Mouse (Mus musculus) heart, embryonic 16.5 days (tissue): ENCODE data around the gene Dld. TPM values are rescaled to one million over a fixed set of nuclear protein-coding genes. Genes with fewer than 3 reads are reported as not detected.

Experiments used
- ATAC-seq: fragments of 200-750 bp; cut with Nextera tagmentation; replicated peaks from 2 replicates; pipeline ENCODE4 v1.8.0; 2017; ENCODE audit warnings: moderate number of reproducible peaks; ENCODE audit not compliant: insufficient read depth, low FRiP score; ENCODE audit errors: extremely low read depth
- H3K27ac ChIP-seq: fragments of 300-500 bp; sonication (generic); 2 replicates; pipeline ENCODE4 v1.5.1; 2014; ENCODE audit warnings: mild to moderate bottlenecking, low read length, control low read depth, moderate library complexity
- H3K27me3 ChIP-seq: fragments of 300-500 bp; sonication (generic); 2 replicates; pipeline ENCODE4 v1.6.1; 2014; ENCODE audit warnings: low read length, mixed read lengths; ENCODE audit not compliant: control insufficient read depth, insufficient read depth
- H3K36me3 ChIP-seq: fragments of 300-500 bp; sonication (generic); 2 replicates; pipeline ENCODE4 v1.6.1; 2014; ENCODE audit not compliant: control insufficient read depth, insufficient read depth
- H3K4me1 ChIP-seq: fragments of 300-500 bp; sonication (generic); 2 replicates; pipeline ENCODE4 v1.6.1; 2014; ENCODE audit warnings: low read length, mixed read lengths; ENCODE audit not compliant: control insufficient read depth, insufficient read depth
- H3K4me2 ChIP-seq: fragments of 300-500 bp; sonication (generic); 2 replicates; pipeline ENCODE4 v1.6.1; 2014; ENCODE audit warnings: low read depth, mild to moderate bottlenecking, control low read depth, low read length
- H3K4me3 ChIP-seq: fragments of 300-500 bp; sonication (generic); 2 replicates; pipeline ENCODE4 v1.5.1; 2014; ENCODE audit warnings: mild to moderate bottlenecking, control low read depth, low read length
- H3K9ac ChIP-seq: fragments of 300-500 bp; sonication (generic); 2 replicates; pipeline ENCODE4 v1.6.1; 2014; ENCODE audit warnings: low read length, control low read depth
- H3K9me3 ChIP-seq: fragments of 300-500 bp; sonication (generic); replicated peaks from 2 replicates; pipeline ENCODE4 v1.6.1; 2016; ENCODE audit warnings: low read length; ENCODE audit not compliant: control insufficient read depth
- WGBS: fragments of 180-500 bp; shearing (Covaris S2); extraction: QIAGEN DNeasy Blood & Tissue Kit; methylation state at CpG from one replicate; pipeline ENCODE4 v1.1.7; 2014; 5-methylcytosine and 5-hydroxymethylcytosine counted together
- polyA plus RNA-seq: library from polyadenylated mRNA; unstranded; fragments of >200 nt; fragmentation: Nextera tagmentation; extraction: Ambion mirVana; gene quantifications from 2 replicates; pipeline ENCODE4 v1.2.1, GENCODE M21; 2015

Dld gene
- polyA plus RNA-seq, 1 experiment from 2014 or later = 263 TPM

- H3K27ac ChIP-seq = no peak overlapping the region
Measured at GRCm38 (mm10) chr12:31377241-31377640, 26.0 kb upstream of the Dld start.

GRCm38 (mm10) chr12:31376326-31376950 lies 25.2 kb upstream of the Dld start:
- WGBS = 4% methylated on average over 13 of the region's 13 CpGs
- no peaks in the 10 kb centered on the region for H3K9me3 ChIP-seq
- no peaks in the 10 kb centered on the region for H3K36me3 ChIP-seq
- no peak for ATAC-seq
- peak overlapping the region; percentile 35 for H3K4me3 ChIP-seq
- H3K4me1 ChIP-seq = peaks cover 9% of the 10 kb centered on the region
- H3K27me3 ChIP-seq = no peaks in the 10 kb centered on the region
- H3K27ac ChIP-seq = no peak overlapping the region
- peak overlapping the region; percentile 35; the same call in 1 of the 2 replicates for H3K9ac ChIP-seq
- H3K4me2 ChIP-seq = peak overlapping the region; percentile 68

More at GRCm38 (mm10) chr12:31377241-31377640, 26.0 kb upstream of the Dld start:
- ATAC-seq = no peak
- WGBS = 62% methylated on average over 11 of the region's 11 CpGs
- Histone ChIP-seq H3K9ac (no peak overlapping the region), H3K27me3 (no peaks in the 10 kb centered on the region), H3K4me2 (peak overlapping the region; percentile 68), H3K4me1 (peaks cover 9% of the 10 kb centered on the region), H3K36me3 (no peaks in the 10 kb centered on the region), H3K9me3 (no peaks in the 10 kb centered on the region), H3K4me3 (peak overlapping the region; percentile 1; the same call in 1 of the 2 replicates)

- Histone ChIP-seq H3K4me3 (no peak overlapping the region), H3K4me2 (no peak overlapping the region), H3K9ac (no peak overlapping the region), H3K4me1 (peaks cover 7% of the 10 kb centered on the region), H3K27ac (no peak overlapping the region), H3K27me3 (no peaks in the 10 kb centered on the region), H3K9me3 (no peaks in the 10 kb centered on the region), H3K36me3 (no peaks in the 10 kb centered on the region)
- WGBS = 57% methylated on average over 4 of the region's 4 CpGs
- ATAC-seq = no peak
Measured at GRCm38 (mm10) chr12:31375283-31375615, 24.0 kb upstream of the Dld start.

GRCm38 (mm10) chr12:31374603-31375282 lies 23.5 kb upstream of the Dld start:
- Histone ChIP-seq H3K9me3 (no peaks in the 10 kb centered on the region), H3K4me2 (no peak overlapping the region), H3K27me3 (no peaks in the 10 kb centered on the region), H3K4me1 (peaks cover 7% of the 10 kb centered on the region), H3K9ac (no peak overlapping the region), H3K36me3 (no peaks in the 10 kb centered on the region), H3K4me3 (no peak overlapping the region), H3K27ac (no peak overlapping the region)
- WGBS = 36% methylated on average over 9 of the region's 9 CpGs
- ATAC-seq = no peak

DNA sequence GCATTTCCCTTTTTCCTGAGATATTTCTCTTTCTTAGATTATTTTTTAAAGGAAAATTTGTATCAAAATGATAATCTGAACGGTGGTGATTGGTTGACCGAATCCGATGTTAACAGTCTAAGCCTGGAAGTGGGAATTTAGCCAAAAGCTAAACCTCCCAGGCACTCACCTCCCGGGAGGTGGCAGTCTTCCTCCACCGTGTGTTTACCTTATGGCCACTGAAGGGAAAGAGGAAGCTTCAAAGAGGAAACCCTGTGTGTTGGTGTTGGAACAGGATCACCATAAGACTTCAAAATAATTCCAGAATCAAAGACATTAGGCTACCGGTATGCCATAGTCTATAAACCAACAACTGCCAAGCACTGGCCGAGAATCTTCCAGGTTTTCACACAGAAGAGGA lies 18.4 kb upstream of the Dld start:
- Histone ChIP-seq H3K36me3 (no peaks in the 10 kb centered on the region), H3K9ac (no peak overlapping the region), H3K27ac (no peak overlapping the region; the same call in 1 of the 2 replicates), H3K9me3 (no peaks in the 10 kb centered on the region), H3K4me3 (no peak overlapping the region), H3K4me2 (no peak overlapping the region), H3K4me1 (peaks cover 19% of the 10 kb centered on the region), H3K27me3 (no peaks in the 10 kb centered on the region)
- 60% methylated on average over 7 of the region's 7 CpGs for WGBS
- ATAC-seq = no peak

DNA sequence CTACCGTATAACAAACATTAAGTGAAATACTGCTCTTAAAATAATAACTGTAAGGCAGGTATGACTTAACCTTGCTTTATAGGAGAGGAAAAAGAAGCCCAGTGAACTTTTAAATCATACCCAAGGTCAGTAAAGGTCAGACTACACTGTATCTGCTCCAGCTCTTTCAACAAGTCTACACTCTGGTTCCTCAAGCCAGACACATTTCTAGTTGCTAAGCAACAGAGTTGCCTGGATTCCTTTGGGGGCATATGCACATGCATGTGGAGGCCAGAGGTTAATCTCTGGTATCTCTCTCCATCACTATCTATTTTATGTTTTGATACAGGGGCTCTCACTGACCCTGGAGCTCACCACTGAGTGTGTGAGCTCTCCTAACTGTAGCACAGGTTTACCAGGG lies 17.9 kb upstream of the Dld start:
- no peaks in the 10 kb centered on the region for H3K9me3 ChIP-seq
- H3K9ac ChIP-seq = no peak overlapping the region
- peaks cover 19% of the 10 kb centered on the region for H3K4me1 ChIP-seq
- no peaks in the 10 kb centered on the region for H3K36me3 ChIP-seq
- H3K4me2 ChIP-seq = no peak overlapping the region
- ATAC-seq = 0 out of 2 replicates have a peak, but pooled peaks have one; percentile 46
- 77% methylated on average over 1 of the region's 1 CpGs for WGBS
- no peaks in the 10 kb centered on the region for H3K27me3 ChIP-seq
- H3K4me3 ChIP-seq = no peak overlapping the region
- H3K27ac ChIP-seq = peak overlapping the region; percentile 61

DNA sequence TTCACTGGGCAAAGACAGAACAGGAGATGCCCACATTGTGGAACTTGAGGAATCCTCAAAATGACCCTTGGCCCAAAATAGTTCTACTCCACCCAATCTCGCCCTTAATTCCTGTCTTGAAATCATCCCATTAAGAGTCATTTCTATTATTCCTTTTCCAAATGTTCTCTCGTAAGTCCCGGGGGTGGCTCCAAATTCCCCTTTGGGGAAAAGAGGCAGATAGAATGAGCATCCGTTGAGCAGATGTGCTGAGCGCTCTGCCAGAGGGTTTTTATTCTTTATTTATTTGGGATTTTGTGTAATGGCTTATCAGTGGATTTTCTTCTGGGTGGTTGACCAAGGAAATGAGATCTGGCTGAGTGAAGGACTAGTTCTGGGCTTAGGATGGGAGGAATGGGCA lies 16.5 kb upstream of the Dld start:
- H3K9ac ChIP-seq = no peak overlapping the region
- no peaks in the 10 kb centered on the region for H3K36me3 ChIP-seq
- H3K27ac ChIP-seq = no peak overlapping the region
- no peak for ATAC-seq
- H3K27me3 ChIP-seq = no peaks in the 10 kb centered on the region
- no peaks in the 10 kb centered on the region for H3K9me3 ChIP-seq
- no peak overlapping the region for H3K4me2 ChIP-seq
- H3K4me3 ChIP-seq = no peak overlapping the region
- H3K4me1 ChIP-seq = peaks cover 19% of the 10 kb centered on the region
- 85% methylated on average over 5 of the region's 5 CpGs for WGBS

DNA sequence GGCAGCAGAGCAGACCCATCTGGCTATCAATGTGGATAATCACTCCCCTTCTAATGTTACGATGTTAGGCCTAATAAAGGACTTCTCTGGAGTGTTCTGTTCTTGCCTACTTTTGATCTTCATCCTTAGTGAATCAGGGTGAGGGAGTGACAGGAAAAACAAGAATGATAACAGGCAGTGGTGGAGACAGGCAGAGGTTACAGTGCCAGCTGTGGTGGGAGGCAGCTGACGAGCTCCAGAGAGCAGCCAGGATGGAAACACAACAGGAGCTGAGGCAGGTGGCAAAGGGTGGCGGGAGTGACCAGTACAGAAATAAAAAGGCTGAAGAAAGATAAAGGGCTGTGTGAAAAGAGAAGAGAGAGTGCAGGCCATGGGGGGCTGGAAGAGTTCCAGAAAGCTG lies 15.2 kb upstream of the Dld start:
- Histone ChIP-seq H3K9me3 (no peaks in the 10 kb centered on the region), H3K36me3 (no peaks in the 10 kb centered on the region), H3K4me1 (peaks cover 19% of the 10 kb centered on the region), H3K27me3 (no peaks in the 10 kb centered on the region), H3K4me2 (no peak overlapping the region), H3K27ac (peak overlapping the region; percentile 71), H3K9ac (no peak overlapping the region), H3K4me3 (no peak overlapping the region)
- peak; percentile 66 for ATAC-seq
- 30% methylated on average over 3 of the region's 3 CpGs for WGBS

DNA sequence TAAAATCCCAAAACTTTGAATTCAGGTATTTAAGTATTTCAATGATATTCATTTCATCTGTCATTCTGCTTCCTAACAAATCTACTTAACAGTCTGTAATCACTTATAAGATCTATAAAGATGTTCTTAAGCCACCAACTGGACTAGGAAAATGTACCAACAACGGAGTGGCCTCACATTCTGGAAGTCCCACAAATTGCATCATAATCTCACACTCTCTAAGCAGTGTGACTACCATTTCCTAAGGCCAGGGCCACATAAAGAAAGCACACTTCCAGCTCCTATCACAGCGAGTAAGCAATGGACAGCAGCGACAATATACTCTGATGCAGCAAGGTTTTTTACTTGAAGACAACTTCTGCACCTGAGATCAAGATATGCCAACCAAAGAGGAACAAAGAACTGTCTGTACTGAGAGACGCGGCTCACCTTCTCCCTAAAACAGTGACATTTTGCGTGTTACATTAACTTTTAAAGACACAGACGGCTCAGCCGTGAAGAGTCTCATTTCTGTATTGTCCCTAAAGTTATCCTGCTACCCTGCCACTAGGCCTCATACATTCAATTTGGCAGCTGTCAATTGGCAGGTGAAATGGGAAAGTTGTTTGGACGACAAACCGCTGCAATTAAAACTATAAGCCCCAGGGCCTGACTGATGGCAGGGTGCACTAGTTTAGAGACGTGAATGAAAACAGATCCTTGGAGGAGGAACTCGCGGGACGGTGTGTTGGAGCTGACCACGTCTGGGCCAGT lies 886 bp downstream of the Dld start:
- H3K9me3 ChIP-seq = no peaks in the 10 kb centered on the region
- no peaks in the 10 kb centered on the region for H3K27me3 ChIP-seq
- H3K4me2 ChIP-seq = peak overlapping the region; percentile 78
- H3K36me3 ChIP-seq = peaks cover 17% of the 10 kb centered on the region
- peak overlapping the region; percentile 84 for H3K4me3 ChIP-seq
- peak overlapping the region; percentile 88; the same call in 1 of the 2 replicates for H3K27ac ChIP-seq
- ATAC-seq = no peak
- 19% methylated on average over 15 of the region's 15 CpGs for WGBS
- H3K9ac ChIP-seq = peak overlapping the region; percentile 92
- H3K4me1 ChIP-seq = peaks cover 4% of the 10 kb centered on the region
